Mouse (Mus musculus) mouse embryonic stem cell (cell line): ENCODE data around the gene Hemk1.

ENCODE experiments used
- in situ Hi-C, 2 experiments: fragments of 300-500 bp; cut with MboI; formaldehyde crosslinking; loops; 1 replicate in 1 of 2; 3 replicates in 1 of 2; pipeline ENCODE4 v1.14.3; 2019 to 2020; ENCODE audit warnings: low sequenced_read_pairs in 2 of 2, low pct_unique_long_range_greater_than_20kb in 1 of 2, mixed read lengths in 1 of 2; ENCODE audit not compliant: unreplicated experiment in 1 of 2

Gene Hemk1

GRCm38 (mm10) chr9:107347586-107348183 lies 9.5 kb upstream of the Hemk1 start:
- in situ Hi-C loops, result loop anchor here in 1 of 2 experiments (10.0 kb wide), 1 partner anchor 103 kb away; no protein-coding TSS in a partner anchor

GRCm38 (mm10) chr9:107346081-107346480 lies 7.9 kb upstream of the Hemk1 start:
- in situ Hi-C loops, result loop anchor here in 1 of 2 experiments (10.0 kb wide), 1 partner anchor 101 kb away; no protein-coding TSS in a partner anchor

GRCm38 (mm10) chr9:107344027-107344426 lies 5.9 kb upstream of the Hemk1 start:
- in situ Hi-C loops, result loop anchor here in 1 of 2 experiments (10.0 kb wide), 1 partner anchor 99 kb away; no protein-coding TSS in a partner anchor

GRCm38 (mm10) chr9:107343146-107343943 lies 5.2 kb upstream of the Hemk1 start:
- in situ Hi-C loops, result loop anchor here in 1 of 2 experiments (10.0 kb wide), 1 partner anchor 99 kb away; no protein-coding TSS in a partner anchor

- in situ Hi-C loops, result loop anchor here in 1 of 2 experiments (10.0 kb wide), 1 partner anchor 97 kb away; no protein-coding TSS in a partner anchor
Measured at GRCm38 (mm10) chr9:107342201-107342709, 4.1 kb upstream of the Hemk1 start.

GRCm38 (mm10) chr9:107340911-107341645 lies 2.9 kb upstream of the Hemk1 start:
- in situ Hi-C loops, result loop anchor here in 1 of 2 experiments (10.0 kb wide), 1 partner anchor 96 kb away; no protein-coding TSS in a partner anchor

- in situ Hi-C loops, result loop anchor here in 1 of 2 experiments (10.0 kb wide), 1 partner anchor 96 kb away; no protein-coding TSS in a partner anchor
Measured at GRCm38 (mm10) chr9:107340267-107340859, 2.2 kb upstream of the Hemk1 start, which contains the start of gene 6430571L13Rik. 6430571L13Rik (plus strand) TSS chr9:107340602.

- in situ Hi-C loops, result loop anchor here in 1 of 2 experiments (5.0 kb wide), 1 partner anchor 39 kb away; the partner anchor contains the start of gene Cish
Measured at GRCm38 (mm10) chr9:107336386-107336785, 1.8 kb downstream of the Hemk1 start.

GRCm38 (mm10) chr9:107335909-107336308 lies 2.2 kb downstream of the Hemk1 start:
- in situ Hi-C loops, result loop anchor here in 1 of 2 experiments (5.0 kb wide), 1 partner anchor 39 kb away; the partner anchor contains the start of gene Cish

GRCm38 (mm10) chr9:107335046-107335445 lies 3.1 kb downstream of the Hemk1 start:
- in situ Hi-C loops, result loop anchor here in 1 of 2 experiments (5.0 kb wide), 1 partner anchor 38 kb away; the partner anchor contains the start of gene Cish

- in situ Hi-C loops, result loop anchor here (5.0 kb wide), 2 partner anchors 37 to 87 kb away; partner anchors contain the start of gene Cish (in 1 of the 2)
Measured at GRCm38 (mm10) chr9:107334356-107334755, 3.8 kb downstream of the Hemk1 start.

- in situ Hi-C loops, result loop anchor here (5.0 kb wide), 2 partner anchors 36 to 86 kb away; partner anchors contain the start of gene Cish (in 1 of the 2)
Measured at GRCm38 (mm10) chr9:107333686-107334085, 4.5 kb downstream of the Hemk1 start.

- in situ Hi-C loops, result loop anchor here (5.0 kb wide), 2 partner anchors 33 to 83 kb away; partner anchors contain the start of gene Cish (in 1 of the 2)
Measured at GRCm38 (mm10) chr9:107330791-107331190, 7.4 kb downstream of the Hemk1 start.

GRCm38 (mm10) chr9:107327879-107328620 lies 10.1 kb downstream of the Hemk1 start:
- in situ Hi-C loops, result no loop called here

GRCm38 (mm10) chr9:107325904-107326303 lies 12.2 kb downstream of the Hemk1 start:
- in situ Hi-C loops, result no loop called here

GRCm38 (mm10) chr9:107324799-107325561 lies 13.2 kb downstream of the Hemk1 start:
- in situ Hi-C loops, result no loop called here
